Mouse (Mus musculus): Measurements from ENCODE around the gene Ube2ql1. TPM values are rescaled to one million over a fixed set of nuclear protein-coding genes. Genes with fewer than 3 reads are reported as not detected.

Ube2ql1 gene
- polyA plus RNA-seq, 1 experiment from 2014 or later, result 0.77 TPM

- H3K4me2 ChIP-seq (replicated peaks), result no peak overlapping the region
- H3K9me3 ChIP-seq (replicated peaks), result no peaks in the 10 kb centered on the region
- H3K4me3 ChIP-seq (replicated peaks), result no peak overlapping the region
- H3K27me3 ChIP-seq, result no peaks in the 10 kb centered on the region; the same call in none of the 2 replicates
- no peaks in the 10 kb centered on the region for H3K36me3 ChIP-seq
- WGBS, result 93% methylated on average over 12 of the region's 12 CpGs
- ATAC-seq (ENCODE audit: insufficient number of reproducible peaks, low FRiP score, low TSS enrichment, low read depth), result no peak
- no peaks in the 10 kb centered on the region for H3K4me1 ChIP-seq
- H3K27ac ChIP-seq (replicated peaks), result no peak overlapping the region
- no peak overlapping the region for H3K9ac ChIP-seq
These were observed 32.2 kb downstream of the Ube2ql1 start for GRCm38 (mm10) chr13:69707496-69707895.

- H3K4me3 ChIP-seq (replicated peaks), result no peak overlapping the region
These were observed 32.8 kb downstream of the Ube2ql1 start for GRCm38 (mm10) chr13:69706919-69707318.

GRCm38 (mm10) chr13:69703505-69703904, 36.2 kb downstream of the Ube2ql1 start:
- 27% methylated on average over 11 of the region's 11 CpGs for WGBS
- Histone ChIP-seq H3K9me3 (replicated peaks) (no peaks in the 10 kb centered on the region), H3K9ac (no peak overlapping the region)

More at GRCm38 (mm10) chr13:69706919-69707318, 32.8 kb downstream of the Ube2ql1 start:
- Histone ChIP-seq H3K36me3 (no peaks in the 10 kb centered on the region), H3K4me2 (replicated peaks) (no peak overlapping the region), H3K9me3 (replicated peaks) (no peaks in the 10 kb centered on the region), H3K4me1 (no peaks in the 10 kb centered on the region), H3K27me3 (no peaks in the 10 kb centered on the region; the same call in none of the 2 replicates), H3K27ac (replicated peaks) (no peak overlapping the region), H3K9ac (no peak overlapping the region)
- WGBS, result 19% methylated on average over 2 of the region's 2 CpGs
- no peak for ATAC-seq (ENCODE audit: insufficient number of reproducible peaks, low FRiP score, low TSS enrichment, low read depth)

GRCm38 (mm10) chr13:69701397-69701796, 38.3 kb downstream of the Ube2ql1 start:
- Histone ChIP-seq H3K27ac (replicated peaks) (no peak overlapping the region), H3K27me3 (no peaks in the 10 kb centered on the region; the same call in 1 of the 2 replicates), H3K9ac (no peak overlapping the region), H3K4me1 (no peaks in the 10 kb centered on the region), H3K36me3 (no peaks in the 10 kb centered on the region), H3K9me3 (replicated peaks) (no peaks in the 10 kb centered on the region), H3K4me3 (replicated peaks) (no peak overlapping the region), H3K4me2 (replicated peaks) (no peak overlapping the region)
- ATAC-seq (ENCODE audit: insufficient number of reproducible peaks, low FRiP score, low TSS enrichment, low read depth), result no peak
- WGBS, result 83% methylated on average over 4 of the region's 4 CpGs

More at GRCm38 (mm10) chr13:69703505-69703904, 36.2 kb downstream of the Ube2ql1 start:
- Histone ChIP-seq H3K27me3 (no peaks in the 10 kb centered on the region; the same call in 1 of the 2 replicates), H3K4me3 (replicated peaks) (no peak overlapping the region), H3K4me1 (no peaks in the 10 kb centered on the region), H3K27ac (replicated peaks) (no peak overlapping the region), H3K36me3 (no peaks in the 10 kb centered on the region), H3K4me2 (replicated peaks) (no peak overlapping the region)
- no peak for ATAC-seq (ENCODE audit: insufficient number of reproducible peaks, low FRiP score, low TSS enrichment, low read depth)

- Histone ChIP-seq H3K4me2 (replicated peaks) (no peak overlapping the region), H3K27ac (replicated peaks) (no peak overlapping the region), H3K4me3 (replicated peaks) (no peak overlapping the region), H3K36me3 (no peaks in the 10 kb centered on the region), H3K27me3 (no peaks in the 10 kb centered on the region; the same call in 1 of the 2 replicates), H3K9me3 (replicated peaks) (no peaks in the 10 kb centered on the region), H3K9ac (no peak overlapping the region), H3K4me1 (no peaks in the 10 kb centered on the region)
- no peak for ATAC-seq (ENCODE audit: insufficient number of reproducible peaks, low FRiP score, low TSS enrichment, low read depth)
- 36% methylated on average over 1 of the region's 1 CpGs for WGBS
These were observed 38.9 kb downstream of the Ube2ql1 start for GRCm38 (mm10) chr13:69700827-69701226.

GRCm38 (mm10) chr13:69696333-69696991, 43.2 kb downstream of the Ube2ql1 start:
- H3K4me2 ChIP-seq (replicated peaks), result no peak overlapping the region
- H3K4me3 ChIP-seq (replicated peaks), result no peak overlapping the region
- no peaks in the 10 kb centered on the region for H3K27me3 ChIP-seq
- no peaks in the 10 kb centered on the region for H3K36me3 ChIP-seq
- 0 out of 2 replicates have a peak, but pooled peaks have one; percentile 29 for ATAC-seq (ENCODE audit: insufficient number of reproducible peaks, low FRiP score, low TSS enrichment, low read depth)
- H3K9me3 ChIP-seq (replicated peaks), result no peaks in the 10 kb centered on the region
- H3K4me1 ChIP-seq, result no peaks in the 10 kb centered on the region
- WGBS, result 42% methylated on average over 13 of the region's 13 CpGs
- no peak overlapping the region for H3K9ac ChIP-seq
- no peak overlapping the region for H3K27ac ChIP-seq (replicated peaks)

- no peak overlapping the region for H3K4me2 ChIP-seq (replicated peaks)
These were observed 48.6 kb downstream of the Ube2ql1 start for GRCm38 (mm10) chr13:69691074-69691473.

GRCm38 (mm10) chr13:69687023-69687422, 52.7 kb downstream of the Ube2ql1 start:
- H3K27me3 ChIP-seq, result no peaks in the 10 kb centered on the region
- WGBS, result 53% methylated on average over 1 of the region's 1 CpGs
- H3K36me3 ChIP-seq, result no peaks in the 10 kb centered on the region
- H3K27ac ChIP-seq (replicated peaks), result no peak overlapping the region
- H3K4me2 ChIP-seq (replicated peaks), result no peak overlapping the region
- H3K4me1 ChIP-seq, result no peaks in the 10 kb centered on the region
- H3K4me3 ChIP-seq (replicated peaks), result no peak overlapping the region
- no peak for ATAC-seq (ENCODE audit: insufficient number of reproducible peaks, low FRiP score, low TSS enrichment, low read depth)
- no peaks in the 10 kb centered on the region for H3K9me3 ChIP-seq (replicated peaks)
- no peak overlapping the region for H3K9ac ChIP-seq

More at GRCm38 (mm10) chr13:69691074-69691473, 48.6 kb downstream of the Ube2ql1 start:
- Histone ChIP-seq H3K9me3 (replicated peaks) (no peaks in the 10 kb centered on the region), H3K9ac (no peak overlapping the region), H3K36me3 (no peaks in the 10 kb centered on the region), H3K4me3 (replicated peaks) (no peak overlapping the region), H3K27ac (replicated peaks) (no peak overlapping the region), H3K4me1 (no peaks in the 10 kb centered on the region), H3K27me3 (no peaks in the 10 kb centered on the region)
- 33% methylated on average over 7 of the region's 7 CpGs for WGBS
- no peak for ATAC-seq (ENCODE audit: insufficient number of reproducible peaks, low FRiP score, low TSS enrichment, low read depth)

GRCm38 (mm10) chr13:69685406-69685818, 54.3 kb downstream of the Ube2ql1 start:
- Histone ChIP-seq H3K9me3 (replicated peaks) (no peaks in the 10 kb centered on the region), H3K4me2 (replicated peaks) (peak overlapping the region; percentile 12; the same call in 1 of the 2 replicates), H3K4me3 (replicated peaks) (no peak overlapping the region), H3K27ac (replicated peaks) (no peak overlapping the region), H3K36me3 (no peaks in the 10 kb centered on the region), H3K9ac (no peak overlapping the region), H3K4me1 (no peaks in the 10 kb centered on the region), H3K27me3 (no peaks in the 10 kb centered on the region)
- no peak for ATAC-seq (ENCODE audit: insufficient number of reproducible peaks, low FRiP score, low TSS enrichment, low read depth)
- 18% methylated on average over 5 of the region's 5 CpGs for WGBS

GRCm38 (mm10) chr13:69673921-69674618, 65.6 kb downstream of the Ube2ql1 start:
- 49% methylated on average over 10 of the region's 10 CpGs for WGBS
- no peak for ATAC-seq (ENCODE audit: insufficient number of reproducible peaks, low FRiP score, low TSS enrichment, low read depth)
- Histone ChIP-seq H3K27me3 (no peaks in the 10 kb centered on the region), H3K9me3 (replicated peaks) (no peaks in the 10 kb centered on the region), H3K36me3 (no peaks in the 10 kb centered on the region), H3K27ac (replicated peaks) (no peak overlapping the region), H3K4me1 (no peaks in the 10 kb centered on the region), H3K9ac (no peak overlapping the region), H3K4me3 (replicated peaks) (no peak overlapping the region), H3K4me2 (replicated peaks) (no peak overlapping the region)

GRCm38 (mm10) chr13:69673197-69673920, 66.3 kb downstream of the Ube2ql1 start:
- Histone ChIP-seq H3K4me2 (replicated peaks) (no peak overlapping the region), H3K27ac (replicated peaks) (no peak overlapping the region), H3K4me3 (replicated peaks) (no peak overlapping the region), H3K9ac (no peak overlapping the region), H3K36me3 (no peaks in the 10 kb centered on the region), H3K9me3 (replicated peaks) (no peaks in the 10 kb centered on the region), H3K27me3 (no peaks in the 10 kb centered on the region), H3K4me1 (no peaks in the 10 kb centered on the region)
- no peak for ATAC-seq (ENCODE audit: insufficient number of reproducible peaks, low FRiP score, low TSS enrichment, low read depth)
- 83% methylated on average over 5 of the region's 5 CpGs for WGBS

Measured in embryonic facial prominence, embryonic 15.5 days (tissue).